Mouse (Mus musculus): ENCODE measurements around the gene Rpl36a-ps1.

- TF ChIP-seq CTCF (IDR thresholded peaks at IDR 0.05; ENCODE audit: low read depth, low read length) (no peak), POLR2A (IDR thresholded peaks at IDR 0.05; ENCODE audit: insufficient read depth, low read length) (no peak)
These were observed 28.4 kb upstream of the Rpl36a-ps1 start for GRCm38 (mm10) chr14:99022346-99023086.

All from ES-Bruce4 (cell line).